Mouse (Mus musculus): ENCODE data around the gene Nars2. TPM values are rescaled to one million over a fixed set of nuclear protein-coding genes. Genes with fewer than 3 reads are reported as not detected.

The Nars2 gene
- polyA plus RNA-seq, 2 experiments = 8.5 to 21.0 TPM

DNA sequence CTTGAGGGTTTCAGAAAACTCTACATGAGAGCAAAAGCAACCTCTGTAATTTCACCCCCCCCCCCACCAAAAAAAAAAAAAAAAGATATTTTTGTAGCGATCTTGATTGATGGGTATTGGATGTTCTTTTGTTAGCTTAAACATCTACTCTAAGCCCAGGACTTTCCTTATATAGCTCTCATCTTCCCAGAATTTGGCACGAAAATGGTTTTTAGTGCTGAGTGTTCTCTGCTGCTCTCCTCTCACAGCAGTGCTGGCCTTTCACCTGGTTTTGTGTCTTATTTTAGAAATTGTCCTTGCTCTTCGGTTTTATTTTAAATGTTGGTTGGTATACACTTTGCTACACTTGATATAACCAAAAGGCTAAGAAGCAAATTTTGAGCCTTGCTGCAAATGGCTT lies 67.1 kb downstream of the Nars2 start:
- no peak for TF ChIP-seq POLR2A (IDR thresholded peaks at IDR 0.05; ENCODE audit: borderline replicate concordance, extremely low read depth, insufficient read depth, insufficient read length)
- 88% methylated on average over 3 of the region's 3 CpGs for WGBS
- Histone ChIP-seq H3K36me3 (ENCODE audit: control insufficient read depth, insufficient read depth, low read length) (no peaks in the 10 kb centered on the region), H3K27ac (replicated peaks; ENCODE audit: low read depth, low read length) (no peak overlapping the region), H3K27me3 (ENCODE audit: control insufficient read depth, insufficient read depth, low read length) (no peaks in the 10 kb centered on the region), H3K9ac (ENCODE audit: low read depth, low read length, severe bottlenecking) (no peak overlapping the region), H3K4me2 (replicated peaks; ENCODE audit: low read depth, low read length, severe bottlenecking) (no peak overlapping the region), H3K9me3 (ENCODE audit: control insufficient read depth, low read length) (no peaks in the 10 kb centered on the region), H3K4me1 (ENCODE audit: control insufficient read depth, insufficient read depth, low read length) (no peaks in the 10 kb centered on the region), H3K4me3 (replicated peaks; ENCODE audit: low read length) (no peak overlapping the region)
- no peak for DNase-seq (ENCODE audit: low spot score)
- no peak for ATAC-seq (ENCODE audit: low FRiP score, low read depth)

DNA sequence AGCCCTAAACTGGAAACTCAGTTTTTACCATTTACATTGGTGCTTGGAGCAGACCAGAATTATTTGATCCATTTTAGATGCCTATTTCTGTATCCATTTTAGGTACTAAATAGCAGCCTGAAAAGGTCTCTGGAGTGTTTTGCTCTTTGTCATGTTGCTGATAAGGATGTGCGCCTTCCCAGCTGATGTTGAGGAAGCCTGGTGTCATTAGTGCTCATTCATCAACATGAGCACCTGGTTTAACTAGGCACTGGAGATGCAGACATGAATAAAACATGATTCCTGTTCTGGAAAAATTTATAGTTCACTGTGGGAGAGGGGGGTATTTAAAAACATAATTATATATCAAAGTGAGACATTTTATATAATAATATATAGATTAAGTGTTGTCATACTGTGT lies 68.0 kb downstream of the Nars2 start:
- no peaks in the 10 kb centered on the region for H3K36me3 ChIP-seq (ENCODE audit: control insufficient read depth, insufficient read depth, low read length)
- H3K9ac ChIP-seq (ENCODE audit: low read depth, low read length, severe bottlenecking) = no peak overlapping the region
- TF ChIP-seq POLR2A (IDR thresholded peaks at IDR 0.05; ENCODE audit: borderline replicate concordance, extremely low read depth, insufficient read depth, insufficient read length) = no peak
- no peaks in the 10 kb centered on the region for H3K4me1 ChIP-seq (ENCODE audit: control insufficient read depth, insufficient read depth, low read length)
- no peak overlapping the region for H3K4me2 ChIP-seq (replicated peaks; ENCODE audit: low read depth, low read length, severe bottlenecking)
- H3K4me3 ChIP-seq (replicated peaks; ENCODE audit: low read length) = no peak overlapping the region
- no peaks in the 10 kb centered on the region for H3K9me3 ChIP-seq (ENCODE audit: control insufficient read depth, low read length)
- 80% methylated on average over 1 of the region's 1 CpGs for WGBS
- no peak overlapping the region for H3K27ac ChIP-seq (replicated peaks; ENCODE audit: low read depth, low read length)
- no peaks in the 10 kb centered on the region for H3K27me3 ChIP-seq (ENCODE audit: control insufficient read depth, insufficient read depth, low read length)
- ATAC-seq (ENCODE audit: low FRiP score, low read depth) (no peak), DNase-seq (ENCODE audit: low spot score) (no peak)

DNA sequence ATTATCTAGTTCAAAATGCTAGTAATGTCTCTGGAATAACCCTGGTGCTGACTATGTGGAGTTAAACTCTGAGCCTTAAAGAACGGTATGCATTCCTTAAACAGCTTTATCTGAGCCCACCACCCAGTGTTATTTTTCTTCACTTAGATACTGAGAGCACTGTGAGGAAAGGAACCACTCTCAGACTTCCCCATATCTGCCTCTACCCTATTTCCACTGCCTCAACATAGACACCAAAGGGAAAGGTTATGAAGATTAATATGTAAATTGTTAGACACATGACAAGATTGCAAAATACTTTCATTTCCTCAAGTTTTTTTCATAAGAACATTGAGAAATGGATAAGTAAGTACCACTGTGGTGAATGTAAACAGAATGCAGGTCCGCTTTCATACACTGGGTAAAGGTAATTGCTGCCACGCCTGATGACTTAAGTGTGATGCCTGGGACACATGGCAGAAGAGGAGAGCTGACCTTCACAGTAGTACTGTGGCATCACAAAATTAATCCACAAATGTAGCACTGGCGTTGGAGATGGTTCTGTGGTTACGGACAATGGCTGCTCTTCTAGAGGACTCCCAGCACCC lies 75.6 kb downstream of the Nars2 start:
- no peak for TF ChIP-seq POLR2A (IDR thresholded peaks at IDR 0.05; ENCODE audit: borderline replicate concordance, extremely low read depth, insufficient read depth, insufficient read length)
- no peak overlapping the region for H3K4me2 ChIP-seq (replicated peaks; ENCODE audit: low read depth, low read length, severe bottlenecking)
- no peaks in the 10 kb centered on the region for H3K27me3 ChIP-seq (ENCODE audit: control insufficient read depth, insufficient read depth, low read length)
- ATAC-seq (ENCODE audit: low FRiP score, low read depth) = no peak
- no peak for DNase-seq (ENCODE audit: low spot score)
- no peaks in the 10 kb centered on the region for H3K36me3 ChIP-seq (ENCODE audit: control insufficient read depth, insufficient read depth, low read length)
- 93% methylated on average over 5 of the region's 5 CpGs for WGBS
- H3K9ac ChIP-seq (ENCODE audit: low read depth, low read length, severe bottlenecking) = no peak overlapping the region
- H3K9me3 ChIP-seq (ENCODE audit: control insufficient read depth, low read length) = no peaks in the 10 kb centered on the region
- no peak overlapping the region for H3K4me3 ChIP-seq (replicated peaks; ENCODE audit: low read length)
- no peaks in the 10 kb centered on the region for H3K4me1 ChIP-seq (ENCODE audit: control insufficient read depth, insufficient read depth, low read length)
- no peak overlapping the region for H3K27ac ChIP-seq (replicated peaks; ENCODE audit: low read depth, low read length)

DNA sequence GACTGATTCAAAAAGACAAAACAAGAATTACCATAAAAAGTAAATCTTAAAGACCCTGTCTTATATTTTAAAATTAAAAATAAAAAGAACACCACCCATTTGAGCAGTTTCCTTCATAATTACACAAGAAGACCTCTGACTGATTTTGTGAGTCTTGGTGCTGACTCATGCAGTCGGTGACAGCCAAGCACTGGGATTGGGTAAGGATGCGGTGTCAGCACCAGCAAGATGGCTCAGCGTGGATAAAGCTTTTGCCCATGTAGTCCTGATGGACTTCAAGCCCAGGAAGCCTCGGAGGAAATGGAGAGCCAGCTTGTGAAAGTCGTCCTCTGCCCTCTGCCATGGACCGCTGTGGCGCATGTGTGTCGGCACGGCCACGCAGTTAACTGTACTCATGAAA lies 77.8 kb downstream of the Nars2 start:
- Histone ChIP-seq H3K4me2 (replicated peaks; ENCODE audit: low read depth, low read length, severe bottlenecking) (no peak overlapping the region), H3K27ac (replicated peaks; ENCODE audit: low read depth, low read length) (no peak overlapping the region), H3K9me3 (ENCODE audit: control insufficient read depth, low read length) (no peaks in the 10 kb centered on the region), H3K4me3 (replicated peaks; ENCODE audit: low read length) (no peak overlapping the region), H3K27me3 (ENCODE audit: control insufficient read depth, insufficient read depth, low read length) (no peaks in the 10 kb centered on the region), H3K4me1 (ENCODE audit: control insufficient read depth, insufficient read depth, low read length) (no peaks in the 10 kb centered on the region), H3K36me3 (ENCODE audit: control insufficient read depth, insufficient read depth, low read length) (no peaks in the 10 kb centered on the region), H3K9ac (ENCODE audit: low read depth, low read length, severe bottlenecking) (no peak overlapping the region)
- ATAC-seq (ENCODE audit: low FRiP score, low read depth) (no peak), DNase-seq (ENCODE audit: low spot score) (no peak)
- no peak for TF ChIP-seq POLR2A (IDR thresholded peaks at IDR 0.05; ENCODE audit: borderline replicate concordance, extremely low read depth, insufficient read depth, insufficient read length)
- 94% methylated on average over 10 of the region's 10 CpGs for WGBS

DNA sequence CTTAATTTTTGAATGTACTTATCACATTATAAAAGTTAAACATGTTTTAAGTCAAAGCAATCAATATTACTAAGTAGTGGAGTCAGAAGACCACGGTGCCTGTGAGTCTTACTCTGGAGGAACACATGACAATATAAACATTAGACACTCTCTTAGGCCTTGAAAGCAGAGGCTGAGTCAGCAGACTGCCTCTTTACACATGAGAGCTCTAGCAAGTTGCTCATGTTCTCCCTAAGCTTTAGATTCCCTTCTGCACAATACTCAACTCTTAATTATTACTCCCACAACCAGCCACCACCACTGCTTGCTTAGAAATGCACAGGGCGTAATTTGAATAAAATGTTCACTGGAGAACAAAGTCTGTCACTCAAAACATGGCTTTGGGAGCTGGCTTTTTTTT lies 81.1 kb downstream of the Nars2 start:
- WGBS = 68% methylated on average over 2 of the region's 2 CpGs
- no peak overlapping the region for H3K27ac ChIP-seq (replicated peaks; ENCODE audit: low read depth, low read length)
- H3K9me3 ChIP-seq (ENCODE audit: control insufficient read depth, low read length) = no peaks in the 10 kb centered on the region
- TF ChIP-seq POLR2A (IDR thresholded peaks at IDR 0.05; ENCODE audit: borderline replicate concordance, extremely low read depth, insufficient read depth, insufficient read length) = no peak
- H3K27me3 ChIP-seq (ENCODE audit: control insufficient read depth, insufficient read depth, low read length) = no peaks in the 10 kb centered on the region
- peaks cover 3% of the 10 kb centered on the region; the same call in 1 of the 2 replicates for H3K36me3 ChIP-seq (ENCODE audit: control insufficient read depth, insufficient read depth, low read length)
- H3K4me1 ChIP-seq (ENCODE audit: control insufficient read depth, insufficient read depth, low read length) = no peaks in the 10 kb centered on the region
- no peak overlapping the region for H3K4me3 ChIP-seq (replicated peaks; ENCODE audit: low read length)
- H3K4me2 ChIP-seq (replicated peaks; ENCODE audit: low read depth, low read length, severe bottlenecking) = no peak overlapping the region
- ATAC-seq (ENCODE audit: low FRiP score, low read depth) (no peak), DNase-seq (ENCODE audit: low spot score) (no peak)
- H3K9ac ChIP-seq (ENCODE audit: low read depth, low read length, severe bottlenecking) = no peak overlapping the region

DNA sequence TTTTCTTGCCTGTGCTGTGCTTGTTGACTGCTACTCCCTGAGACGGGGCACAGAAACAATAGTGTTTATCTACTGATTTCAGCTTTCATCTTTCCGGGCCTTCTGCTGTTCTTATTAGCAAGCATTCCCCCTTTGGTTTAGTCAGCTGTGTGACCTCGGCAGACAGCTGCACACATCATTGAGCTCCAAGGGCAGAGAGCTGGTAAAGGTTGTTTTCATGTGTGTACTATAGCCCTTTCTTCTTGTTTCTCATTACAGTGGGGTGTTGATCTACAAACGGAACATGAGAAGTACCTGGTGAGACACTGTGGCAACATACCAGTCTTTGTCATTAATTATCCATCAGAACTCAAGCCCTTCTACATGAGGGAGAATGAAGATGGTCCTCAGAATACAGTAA lies 88.3 kb downstream of the Nars2 start:
- DNase-seq (ENCODE audit: low spot score) (no peak), ATAC-seq (ENCODE audit: low FRiP score, low read depth) (no peak)
- H3K4me3 ChIP-seq (replicated peaks; ENCODE audit: low read length) = no peak overlapping the region
- no peak overlapping the region for H3K4me2 ChIP-seq (replicated peaks; ENCODE audit: low read depth, low read length, severe bottlenecking)
- no peak for TF ChIP-seq POLR2A (IDR thresholded peaks at IDR 0.05; ENCODE audit: borderline replicate concordance, extremely low read depth, insufficient read depth, insufficient read length)
- no peaks in the 10 kb centered on the region for H3K27me3 ChIP-seq (ENCODE audit: control insufficient read depth, insufficient read depth, low read length)
- no peaks in the 10 kb centered on the region for H3K4me1 ChIP-seq (ENCODE audit: control insufficient read depth, insufficient read depth, low read length)
- no peak overlapping the region for H3K9ac ChIP-seq (ENCODE audit: low read depth, low read length, severe bottlenecking)
- no peaks in the 10 kb centered on the region for H3K9me3 ChIP-seq (ENCODE audit: control insufficient read depth, low read length)
- no peak overlapping the region for H3K27ac ChIP-seq (replicated peaks; ENCODE audit: low read depth, low read length)
- 76% methylated on average over 4 of the region's 4 CpGs for WGBS
- H3K36me3 ChIP-seq (ENCODE audit: control insufficient read depth, insufficient read depth, low read length) = peaks cover 11% of the 10 kb centered on the region

All from limb, embryonic 14.5 days (tissue).